8 mouse cellular contexts compared by ENCODE assay signal in genomic region chr17:31060196-31060587, GRCm38 (mm10). TPM values are rescaled to one million over a fixed set of nuclear protein-coding genes. Genes with fewer than 3 reads are reported as not detected.
DNase-seq lines count a peak whose midpoint lies in the region; ATAC-seq and TF ChIP-seq lines count a peak whose summit lies in the region.

No protein-coding gene starts in this region.

- H3K27ac ChIP-seq in cerebellum, adult 2 months (ENCODE audit: insufficient read depth, low read length) = peak overlapping the region; percentile 63; the same call in 1 of the 2 replicates
- peak overlapping the region; percentile 2; the same call in 1 of the 2 replicates for H3K27ac ChIP-seq in kidney, embryonic 16.5 days (ENCODE audit: low read length)
- peak overlapping the region; percentile 24; the same call in 1 of the 2 replicates for H3K27ac ChIP-seq in embryonic facial prominence, embryonic 10.5 days (replicated peaks)
- peak overlapping the region; percentile 91 for H3K27ac ChIP-seq in macrophage

- peak overlapping the region; percentile 54 for H3K4me3 ChIP-seq in cerebellum, adult 2 months (replicated peaks; ENCODE audit: insufficient read depth, low read depth, low read length)
- H3K4me3 ChIP-seq in kidney, embryonic 16.5 days (ENCODE audit: low read length) = no peak overlapping the region
- no peak overlapping the region for H3K4me3 ChIP-seq in embryonic facial prominence, embryonic 10.5 days
- H3K4me3 ChIP-seq in macrophage (ENCODE audit: inconsistent target) = peak overlapping the region; percentile 82; the same call in 1 of the 2 replicates

- ATAC-seq in kidney, embryonic 16.5 days (ENCODE audit: low FRiP score, low TSS enrichment) = no peak

- no peak for TF ChIP-seq CTCF in cerebellum, adult 2 months (IDR thresholded peaks at IDR 0.05; ENCODE audit: borderline replicate concordance, insufficient read depth, low read depth, low read length)

- H3K27me3 ChIP-seq in cerebellum, adult 2 months (ENCODE audit: control insufficient read depth, insufficient read depth, low read length) = no peaks in the 10 kb centered on the region
- H3K27me3 ChIP-seq in kidney, embryonic 16.5 days (ENCODE audit: insufficient read depth, low read length) = peaks cover 25% of the 10 kb centered on the region
- peaks cover 64% of the 10 kb centered on the region for H3K27me3 ChIP-seq in embryonic facial prominence, embryonic 10.5 days (replicated peaks; ENCODE audit: low read depth, poor library complexity, severe bottlenecking)

- no peaks in the 10 kb centered on the region for H3K9me3 ChIP-seq in kidney, embryonic 16.5 days (ENCODE audit: low read length)
- no peaks in the 10 kb centered on the region for H3K9me3 ChIP-seq in embryonic facial prominence, embryonic 10.5 days

- H3K36me3 ChIP-seq in kidney, embryonic 16.5 days (ENCODE audit: insufficient read depth, low read length) = no peaks in the 10 kb centered on the region
- no peaks in the 10 kb centered on the region for H3K36me3 ChIP-seq in embryonic facial prominence, embryonic 10.5 days (replicated peaks)
- H3K36me3 ChIP-seq in macrophage (ENCODE audit: inconsistent target) = peaks cover 34% of the 10 kb centered on the region

- no peak overlapping the region for H3K9ac ChIP-seq in kidney, embryonic 16.5 days (replicated peaks; ENCODE audit: low read length)

- TF ChIP-seq POLR2A in cerebellum, adult 2 months (IDR thresholded peaks at IDR 0.05; ENCODE audit: borderline replicate concordance, insufficient read depth, low read length) = no peak

- no peak for DNase-seq in cerebellum, adult 2 months
- no peak for DNase-seq in cerebellum, adult 9-11 months
- DNase-seq in kidney, adult 9 months = no peak
- DNase-seq in embryonic facial prominence, embryonic 10.5 days (ENCODE audit: low spot score) = no peak
- DNase-seq in spleen, postnatal 36 days (ENCODE audit: low spot score in 2 of 2) = no peak
- DNase-seq in yolk sac, embryonic 10.5 days (ENCODE audit: low spot score) = no peak

- H3K4me2 ChIP-seq in kidney, embryonic 16.5 days (replicated peaks; ENCODE audit: low read depth, low read length) = no peak overlapping the region

- H3K4me1 ChIP-seq in cerebellum, adult 2 months (ENCODE audit: control insufficient read depth, insufficient read depth, low read length) = peaks cover 30% of the 10 kb centered on the region
- peaks cover 19% of the 10 kb centered on the region for H3K4me1 ChIP-seq in kidney, embryonic 16.5 days (ENCODE audit: insufficient read depth, low read length)
- peaks cover 47% of the 10 kb centered on the region for H3K4me1 ChIP-seq in embryonic facial prominence, embryonic 10.5 days

- peaks cover 76% of the 10 kb centered on the region for H3K79me2 ChIP-seq in macrophage (ENCODE audit: inconsistent target)

- 24% methylated on average over 4 of the region's 4 CpGs for WGBS in cerebellum, adult 2 months
- 37% methylated on average over 4 of the region's 4 CpGs for WGBS in kidney, embryonic 16.5 days
- WGBS in embryonic facial prominence, embryonic 10.5 days = 55% methylated on average over 4 of the region's 4 CpGs
- 54% methylated on average over 4 of the region's 4 CpGs for WGBS in macrophage (ENCODE audit: missing documents)

RNA-seq across cellular contexts. Expression of gene Abcg1, which starts 2.7 kb away (rescaled TPM):
- 41.4 and 42.8 TPM in 2 replicates for polyA plus RNA-seq in cerebellum, adult 2 months (2012; rRNA removed)
- 8.5 and 9.2 TPM in 2 replicates for polyA plus RNA-seq in kidney, embryonic 16.5 days (2015; fragmentation: Nextera tagmentation; extraction: Ambion mirVana)
- polyA plus RNA-seq in embryonic facial prominence, embryonic 10.5 days (2016; fragmentation: Nextera tagmentation; extraction: Ambion mirVana) = 8.2 and 10.1 TPM in 2 replicates
- total RNA-seq in macrophage (2018; cell fraction: chromatin; rRNA removed) = 100 to 1,000 TPM in 22 of 26 experiments, 10 to 100 TPM in 4; 45.0 to 348 (median 216) TPM
- 100 to 1,000 TPM; 113 to 311 (median 211) TPM for total RNA-seq in macrophage (2018; cell fraction: cytosol; rRNA removed)
- 100 to 1,000 TPM in 19 of 26 experiments, 10 to 100 TPM in 7; 53.9 to 293 (median 194) TPM for total RNA-seq in macrophage (2018; cell fraction: nucleus; rRNA removed)
- polyA plus RNA-seq in macrophage (2018) = 23.2 to 132 TPM (median 107 TPM) in 3 replicates

Comparison
In these comparisons a context has a peak if more than half of its experiments do, and no peak if none do; other contexts are left out.
1. H3K27ac ChIP-seq: peak in every context shown above with its lines; median percentile 91 in macrophage; 63 in cerebellum, adult 2 months; 24 in embryonic facial prominence, embryonic 10.5 days; 2 in kidney, embryonic 16.5 days.
2. H3K4me3 ChIP-seq: peak in cerebellum, adult 2 months (single experiment) and macrophage (single experiment); none in kidney, embryonic 16.5 days (single experiment) and embryonic facial prominence, embryonic 10.5 days (single experiment).